Mouse (Mus musculus): ENCODE measurements around the gene Pianp.

GRCm38 (mm10) chr6:125017682-125018081 lies 21.2 kb downstream of the Pianp start:
- TF ChIP-seq CTCF (IDR thresholded peaks at IDR 0.05) (no peak), EP300 (IDR thresholded peaks at IDR 0.05) (no peak)

Measured in lung, postnatal 0 days (tissue).